Mouse (Mus musculus) liver, adult (tissue): Measurements from ENCODE around the gene Klhl36.
A peak's percentile ranks its signal among the peaks of the same experiment; 100 is the strongest.

Source experiments
- GATA4 ChIP-seq: IDR thresholded peaks from 2 replicates; pipeline ENCODE4 v1.6.1; 2014; ENCODE audit warnings: mild to moderate bottlenecking, low read length; ENCODE audit not compliant: insufficient replicate concordance

Klhl36 gene

GRCm38 (mm10) chr8:119861706-119862389 lies at the start of gene Klhl36:
Klhl36 (plus strand) TSS chr8:119862266.
- peak; percentile 40; the same call in 1 of the 2 replicates for TF ChIP-seq GATA4

GRCm38 (mm10) chr8:119812650-119813431 lies 49.2 kb upstream of the Klhl36 start:
- TF ChIP-seq GATA4 = no peak

- no peak for TF ChIP-seq GATA4
Observed at GRCm38 (mm10) chr8:119816219-119816618, 45.8 kb upstream of the Klhl36 start.

- no peak for TF ChIP-seq GATA4
Observed at GRCm38 (mm10) chr8:119817446-119817845, 44.6 kb upstream of the Klhl36 start.

GRCm38 (mm10) chr8:119819316-119819715 lies 42.8 kb upstream of the Klhl36 start:
- no peak for TF ChIP-seq GATA4

GRCm38 (mm10) chr8:119819976-119820375 lies 42.1 kb upstream of the Klhl36 start:
- TF ChIP-seq GATA4 = no peak

GRCm38 (mm10) chr8:119821691-119822090 lies 40.4 kb upstream of the Klhl36 start:
- no peak for TF ChIP-seq GATA4

GRCm38 (mm10) chr8:119823278-119823677 lies 38.8 kb upstream of the Klhl36 start:
- TF ChIP-seq GATA4 = no peak

- no peak for TF ChIP-seq GATA4
Observed at GRCm38 (mm10) chr8:119824100-119824499, 38.0 kb upstream of the Klhl36 start.

- TF ChIP-seq GATA4 = peak; percentile 88
Observed at GRCm38 (mm10) chr8:119824809-119825273, 37.2 kb upstream of the Klhl36 start.

- no peak for TF ChIP-seq GATA4
Observed at GRCm38 (mm10) chr8:119825950-119826730, 35.9 kb upstream of the Klhl36 start.

- no peak for TF ChIP-seq GATA4
Observed at GRCm38 (mm10) chr8:119826982-119827381, 35.1 kb upstream of the Klhl36 start.

GRCm38 (mm10) chr8:119827721-119828153 lies 34.3 kb upstream of the Klhl36 start:
- TF ChIP-seq GATA4 = no peak

- TF ChIP-seq GATA4 = no peak
Observed at GRCm38 (mm10) chr8:119829015-119829414, 33.1 kb upstream of the Klhl36 start.

- TF ChIP-seq GATA4 = no peak
Observed at GRCm38 (mm10) chr8:119829420-119829819, 32.6 kb upstream of the Klhl36 start.
